Mouse (Mus musculus) hindbrain, postnatal 0 days (tissue): ENCODE data around the gene H2-Q1. TPM values are rescaled to one million over a fixed set of nuclear protein-coding genes. Genes with fewer than 3 reads are reported as not detected.
A peak's percentile ranks its signal among the peaks of the same experiment; 100 is the strongest.

ENCODE experiments used
- ATAC-seq: fragments of 200-750 bp; cut with Nextera tagmentation; 2 replicates; pipeline ENCODE4 v1.8.0; 2017; ENCODE audit warnings: mild to moderate bottlenecking, moderate TSS enrichment, moderate library complexity
- DNase-seq: peaks from one replicate; pipeline ENCODE4 v3.0.0-alpha.2; 2015; ENCODE audit warnings: low spot score
- H3K27ac ChIP-seq: fragments of 300-500 bp; sonication (generic); 2 replicates; pipeline ENCODE4 v1.5.1; 2014; ENCODE audit warnings: mild to moderate bottlenecking
- H3K27me3 ChIP-seq: fragments of 300-500 bp; sonication (generic); 2 replicates; pipeline ENCODE4 v1.6.1; 2014; ENCODE audit warnings: low read length, mixed read lengths; ENCODE audit not compliant: insufficient read depth
- H3K36me3 ChIP-seq: fragments of 300-500 bp; sonication (generic); 2 replicates; pipeline ENCODE4 v1.6.1; 2014; ENCODE audit warnings: low read length, mixed read lengths; ENCODE audit not compliant: insufficient read depth
- H3K4me1 ChIP-seq: fragments of 300-500 bp; sonication (generic); 2 replicates; pipeline ENCODE4 v1.6.1; 2014; ENCODE audit warnings: antibody characterized with exemption, low read length, mixed read lengths; ENCODE audit not compliant: insufficient read depth
- H3K4me2 ChIP-seq: fragments of 300-500 bp; sonication (generic); 2 replicates; pipeline ENCODE4 v1.6.1; 2014; ENCODE audit warnings: low read depth, mild to moderate bottlenecking, low read length, moderate library complexity, mixed read lengths
- H3K4me3 ChIP-seq: fragments of 300-500 bp; sonication (generic); 2 replicates; pipeline ENCODE4 v1.5.1; 2014; ENCODE audit warnings: low read length
- H3K9ac ChIP-seq: fragments of 300-500 bp; sonication (generic); replicated peaks from 2 replicates; pipeline ENCODE4 v1.6.1; 2014; ENCODE audit warnings: mild to moderate bottlenecking, low read length, moderate library complexity, mixed read lengths
- H3K9me3 ChIP-seq: fragments of 300-500 bp; sonication (generic); 2 replicates; pipeline ENCODE4 v1.6.1; 2016; ENCODE audit warnings: low read length, mixed read lengths
- CTCF ChIP-seq: IDR thresholded peaks from 2 replicates; pipeline ENCODE4 v1.5.1; 2016; ENCODE audit warnings: antibody characterized with exemption, control low read depth, low read depth
- WGBS: fragments of 180-500 bp; shearing (Covaris S2); extraction: QIAGEN DNeasy Blood & Tissue Kit; methylation state at CpG from one replicate; pipeline ENCODE4 v1.1.7; 2014; 5-methylcytosine and 5-hydroxymethylcytosine counted together
- polyA plus RNA-seq: library from polyadenylated mRNA; unstranded; fragments of >200 nt; fragmentation: Nextera tagmentation; extraction: Ambion mirVana; gene quantifications from 2 replicates; pipeline ENCODE4 v1.2.1, GENCODE M21; 2015
- total RNA-seq: library from RNA; depleted of rRNA; stranded (reverse); fragments of >200 nt; gene quantifications from 2 replicates; pipeline ENCODE4 v1.2.3, GENCODE M21; 2014; rRNA removed

H2-Q1 gene
- total and polyA plus RNA-seq, 2 experiments from 2014 or later, result 0.42 to 1.5 TPM

DNA sequence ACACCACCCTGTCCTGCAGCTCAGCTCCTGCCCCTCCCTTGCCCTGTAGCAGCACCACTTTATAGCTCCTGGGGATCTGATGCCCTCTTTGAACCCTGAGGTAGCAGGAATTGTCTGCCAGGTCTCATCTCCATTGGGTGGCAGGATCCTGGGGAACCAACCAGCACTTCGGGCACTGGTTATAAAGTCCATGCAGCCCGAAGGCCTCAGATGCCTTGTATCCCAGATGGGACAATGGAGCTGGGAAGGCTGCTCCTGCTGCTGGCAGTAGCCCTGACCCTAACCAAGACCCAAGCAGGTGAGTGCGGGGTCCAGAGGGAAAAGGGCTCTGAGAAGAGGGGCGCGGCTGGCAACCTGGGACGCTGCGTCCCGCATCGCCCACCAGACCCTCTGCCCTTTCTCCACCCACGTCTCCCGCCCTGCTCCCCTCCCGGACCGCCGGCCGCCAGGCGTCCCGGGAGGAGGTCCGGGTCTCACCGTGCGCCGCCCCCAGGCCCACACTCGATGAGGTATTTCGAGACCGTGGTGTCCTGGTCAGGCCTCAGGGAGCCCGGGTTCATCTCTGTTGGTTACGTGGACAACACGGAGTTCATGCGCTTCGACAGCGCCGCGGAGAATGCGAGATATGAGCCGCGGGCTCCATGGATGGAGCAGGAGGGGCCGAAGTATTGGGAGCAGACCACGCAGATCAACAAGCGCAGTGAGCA is 38.7 kb downstream of the H2-Q1 start:
- ATAC-seq (peak; percentile 24; the same call in 1 of the 2 replicates), DNase-seq (peak; percentile 7)
- Histone ChIP-seq H3K4me3 (peak overlapping the region; percentile 33), H3K9ac (0 out of 2 replicates have a peak overlapping the region, but pooled peaks have one; percentile 18), H3K4me1 (no peaks in the 10 kb centered on the region), H3K9me3 (no peaks in the 10 kb centered on the region), H3K27ac (no peak overlapping the region), H3K4me2 (peak overlapping the region; percentile 56), H3K27me3 (no peaks in the 10 kb centered on the region), H3K36me3 (no peaks in the 10 kb centered on the region)
- 9% methylated on average over 38 of the region's 38 CpGs for WGBS
- TF ChIP-seq CTCF, result no peak

- no peak for TF ChIP-seq CTCF
- DNase-seq, result no peak
- peak overlapping the region; percentile 33 for H3K4me3 ChIP-seq
- no peak overlapping the region for H3K27ac ChIP-seq
- 22% methylated on average over 20 of the region's 21 CpGs for WGBS
- H3K4me1 ChIP-seq, result no peaks in the 10 kb centered on the region
- 0 out of 2 replicates have a peak, but pooled peaks have one; percentile 27 for ATAC-seq
- no peaks in the 10 kb centered on the region for H3K9me3 ChIP-seq
- H3K36me3 ChIP-seq, result no peaks in the 10 kb centered on the region
- H3K4me2 ChIP-seq, result peak overlapping the region; percentile 56
- 0 out of 2 replicates have a peak overlapping the region, but pooled peaks have one; percentile 18 for H3K9ac ChIP-seq
- no peaks in the 10 kb centered on the region for H3K27me3 ChIP-seq
These were observed 39.3 kb downstream of the H2-Q1 start for GRCm38 (mm10) chr17:35359470-35359862.

Other genes with a start within 250 kb of the H2-Q1 start
Only the 30 nearest of the 33 such genes appear.
- not detected in 2 replicates for gene Ly6g6f, start 234.8 kb upstream of the H2-Q1 start, total RNA-seq
- gene Ly6g6f, start 234.8 kb upstream of the H2-Q1 start, polyA plus RNA-seq, result 0.26 TPM in 1 of 2 replicates, not detected in the other
- 129 and 158 TPM in 2 replicates for gene Abhd16a, start 231.1 kb upstream of the H2-Q1 start, total RNA-seq
- 121 TPM in 2 replicates for gene Abhd16a, start 231.1 kb upstream of the H2-Q1 start, polyA plus RNA-seq
- gene Ly6g5c, start 212.1 kb upstream of the H2-Q1 start, total RNA-seq, result not detected in 2 replicates
- gene Ly6g5c, start 212.1 kb upstream of the H2-Q1 start, polyA plus RNA-seq, result not detected in 2 replicates
- gene Ly6g5b, start 205.0 kb upstream of the H2-Q1 start, total RNA-seq, result 1.7 and 2.0 TPM in 2 replicates
- gene Ly6g5b, start 205.0 kb upstream of the H2-Q1 start, polyA plus RNA-seq, result 0.76 and 1.2 TPM in 2 replicates
- gene Gpank1, start 198.9 kb upstream of the H2-Q1 start, total RNA-seq, result 13.1 and 14.1 TPM in 2 replicates
- 18.1 and 19.1 TPM in 2 replicates for gene Gpank1, start 198.9 kb upstream of the H2-Q1 start, polyA plus RNA-seq
- 257 and 289 TPM in 2 replicates for gene Csnk2b, start 198.4 kb upstream of the H2-Q1 start, total RNA-seq
- 332 and 350 TPM in 2 replicates for gene Csnk2b, start 198.4 kb upstream of the H2-Q1 start, polyA plus RNA-seq
- 14.0 and 29.7 TPM in 2 replicates for gene D17H6S53E, start 194.0 kb upstream of the H2-Q1 start, total RNA-seq
- gene D17H6S53E, start 194.0 kb upstream of the H2-Q1 start, polyA plus RNA-seq, result 9.4 and 11.6 TPM in 2 replicates
- gene Apom, start 188.4 kb upstream of the H2-Q1 start, total RNA-seq, result 0.37 TPM in 1 of 2 replicates, not detected in the other
- gene Apom, start 188.4 kb upstream of the H2-Q1 start, polyA plus RNA-seq, result 0.35 TPM in 1 of 2 replicates, not detected in the other
- gene Bag6, start 185.2 kb upstream of the H2-Q1 start, total RNA-seq, result 320 and 368 TPM in 2 replicates
- gene Bag6, start 185.2 kb upstream of the H2-Q1 start, polyA plus RNA-seq, result 50.0 and 55.8 TPM in 2 replicates
- gene Prrc2a, start 155.5 kb upstream of the H2-Q1 start, total RNA-seq, result 218 and 223 TPM in 2 replicates
- gene Prrc2a, start 155.5 kb upstream of the H2-Q1 start, polyA plus RNA-seq, result 92.6 and 99.2 TPM in 2 replicates
- 0.21 and 2.4 TPM in 2 replicates for gene Aif1, start 144.3 kb upstream of the H2-Q1 start, total RNA-seq
- gene Aif1, start 144.3 kb upstream of the H2-Q1 start, polyA plus RNA-seq, result 9.5 and 10.9 TPM in 2 replicates
- 10.8 and 25.0 TPM in 2 replicates for gene Lst1, start 132.0 kb upstream of the H2-Q1 start, total RNA-seq
- 8.0 and 8.7 TPM in 2 replicates for gene Lst1, start 132.0 kb upstream of the H2-Q1 start, polyA plus RNA-seq
- 1.6 TPM in 1 of 2 replicates, not detected in the other for gene Ltb, start 126.0 kb upstream of the H2-Q1 start, total RNA-seq
- gene Ltb, start 126.0 kb upstream of the H2-Q1 start, polyA plus RNA-seq, result 1.2 and 1.8 TPM in 2 replicates
- gene Tnf, start 118.4 kb upstream of the H2-Q1 start, total RNA-seq, result 0.18 and 0.52 TPM in 2 replicates
- gene Tnf, start 118.4 kb upstream of the H2-Q1 start, polyA plus RNA-seq, result 0.09 TPM in 1 of 2 replicates, not detected in the other
- 0.47 TPM in 1 of 2 replicates, not detected in the other for gene Lta, start 115.1 kb upstream of the H2-Q1 start, total RNA-seq
- gene Lta, start 115.1 kb upstream of the H2-Q1 start, polyA plus RNA-seq, result 0.85 and 1.3 TPM in 2 replicates
- gene Gm16181, start 99.6 kb upstream of the H2-Q1 start, total RNA-seq, result not detected in 2 replicates
- 0.40 TPM in 1 of 2 replicates, not detected in the other for gene Gm16181, start 99.6 kb upstream of the H2-Q1 start, polyA plus RNA-seq
- gene Atp6v1g2, start 86.7 kb upstream of the H2-Q1 start, total RNA-seq, result 91.0 and 114 TPM in 2 replicates
- gene Atp6v1g2, start 86.7 kb upstream of the H2-Q1 start, polyA plus RNA-seq, result 180 and 183 TPM in 2 replicates
- 15.5 and 15.9 TPM in 2 replicates for gene Nfkbil1, start 84.6 kb upstream of the H2-Q1 start, total RNA-seq
- gene Nfkbil1, start 84.6 kb upstream of the H2-Q1 start, polyA plus RNA-seq, result 11.4 and 12.9 TPM in 2 replicates
- gene Ddx39b, start 78.7 kb upstream of the H2-Q1 start, total RNA-seq, result 259 and 266 TPM in 2 replicates
- 326 and 341 TPM in 2 replicates for gene Ddx39b, start 78.7 kb upstream of the H2-Q1 start, polyA plus RNA-seq
- gene H2-D1, start 57.7 kb upstream of the H2-Q1 start, total RNA-seq, result 74.3 and 83.8 TPM in 2 replicates
- 141 and 146 TPM in 2 replicates for gene H2-D1, start 57.7 kb upstream of the H2-Q1 start, polyA plus RNA-seq
- gene H2-Q2, start 21.8 kb downstream of the H2-Q1 start, total RNA-seq, result 9.7 and 17.7 TPM in 2 replicates
- 7.8 and 12.7 TPM in 2 replicates for gene H2-Q2, start 21.8 kb downstream of the H2-Q1 start, polyA plus RNA-seq
- 3.6 and 5.3 TPM in 2 replicates for gene H2-Q4, start 59.2 kb downstream of the H2-Q1 start, total RNA-seq
- gene H2-Q4, start 59.2 kb downstream of the H2-Q1 start, polyA plus RNA-seq, result 1.2 and 1.9 TPM in 2 replicates
- 1.2 TPM in 1 of 2 replicates, not detected in the other for gene H2-Q6, start 104.4 kb downstream of the H2-Q1 start, total RNA-seq
- gene H2-Q6, start 104.4 kb downstream of the H2-Q1 start, polyA plus RNA-seq, result 0.49 and 0.85 TPM in 2 replicates
- gene H2-Q7, start 118.8 kb downstream of the H2-Q1 start, total RNA-seq, result 1.5 and 2.4 TPM in 2 replicates
- 3.7 and 3.9 TPM in 2 replicates for gene H2-Q7, start 118.8 kb downstream of the H2-Q1 start, polyA plus RNA-seq
- gene H2-Q10, start 149.7 kb downstream of the H2-Q1 start, total RNA-seq, result 0.07 TPM in 1 of 2 replicates, not detected in the other
- gene H2-Q10, start 149.7 kb downstream of the H2-Q1 start, polyA plus RNA-seq, result 0.21 and 0.30 TPM in 2 replicates
- not detected in 2 replicates for gene Pou5f1, start 185.6 kb downstream of the H2-Q1 start, total RNA-seq
- not detected in 2 replicates for gene Pou5f1, start 185.6 kb downstream of the H2-Q1 start, polyA plus RNA-seq
- 23.2 and 30.9 TPM in 2 replicates for gene Tcf19, start 196.4 kb downstream of the H2-Q1 start, total RNA-seq
- 16.6 and 18.2 TPM in 2 replicates for gene Tcf19, start 196.4 kb downstream of the H2-Q1 start, polyA plus RNA-seq
- gene Cchcr1, start 196.7 kb downstream of the H2-Q1 start, total RNA-seq, result 4.9 and 5.5 TPM in 2 replicates
- 4.5 and 4.8 TPM in 2 replicates for gene Cchcr1, start 196.7 kb downstream of the H2-Q1 start, polyA plus RNA-seq
- gene Psors1c2, start 212.8 kb downstream of the H2-Q1 start, total RNA-seq, result 0.58 TPM in 1 of 2 replicates, not detected in the other
- 0.50 and 0.59 TPM in 2 replicates for gene Psors1c2, start 212.8 kb downstream of the H2-Q1 start, polyA plus RNA-seq
- gene Cdsn, start 231.7 kb downstream of the H2-Q1 start, total RNA-seq, result 0.36 TPM in 1 of 2 replicates, not detected in the other
- gene Cdsn, start 231.7 kb downstream of the H2-Q1 start, polyA plus RNA-seq, result 0.25 and 0.29 TPM in 2 replicates